Mouse (Mus musculus) hindbrain, embryonic 16.5 days (tissue): Measurements from ENCODE around the gene Pcnx2. TPM values are rescaled to one million over a fixed set of nuclear protein-coding genes. Genes with fewer than 3 reads are reported as not detected.

ENCODE experiments used
- ATAC-seq: fragments of 200-750 bp; cut with Nextera tagmentation; 2 replicates; pipeline ENCODE4 v1.8.0; 2017; ENCODE audit warnings: moderate TSS enrichment, moderate library complexity
- H3K27ac ChIP-seq: fragments of 300-500 bp; sonication (generic); 2 replicates; pipeline ENCODE4 v1.5.1; 2014; ENCODE audit warnings: low read depth, mild to moderate bottlenecking, control low read depth, low read length, moderate library complexity
- H3K27me3 ChIP-seq: fragments of 300-500 bp; sonication (generic); replicated peaks from 2 replicates; pipeline ENCODE4 v1.6.1; 2014; ENCODE audit warnings: low read length; ENCODE audit not compliant: control insufficient read depth, insufficient read depth
- H3K36me3 ChIP-seq: fragments of 300-500 bp; sonication (generic); 2 replicates; pipeline ENCODE4 v1.6.1; 2014; ENCODE audit warnings: mild to moderate bottlenecking, low read length, moderate library complexity, mixed read lengths; ENCODE audit not compliant: control insufficient read depth, insufficient read depth
- H3K4me1 ChIP-seq: fragments of 300-500 bp; sonication (generic); 2 replicates; pipeline ENCODE4 v1.6.1; 2014; ENCODE audit warnings: low read depth, low read length; ENCODE audit not compliant: control insufficient read depth, insufficient read depth
- H3K4me2 ChIP-seq: fragments of 300-500 bp; sonication (generic); 2 replicates; pipeline ENCODE4 v1.6.1; 2014; ENCODE audit warnings: mild to moderate bottlenecking, low read length, control low read depth, moderate library complexity
- H3K4me3 ChIP-seq: fragments of 300-500 bp; sonication (generic); 2 replicates; pipeline ENCODE4 v1.5.1; 2014; ENCODE audit warnings: mild to moderate bottlenecking, low read length, control low read depth, moderate library complexity
- H3K9ac ChIP-seq: fragments of 300-500 bp; sonication (generic); 2 replicates; pipeline ENCODE4 v1.6.1; 2014; ENCODE audit warnings: low read depth, mild to moderate bottlenecking, control low read depth, low read length, moderate library complexity
- H3K9me3 ChIP-seq: fragments of 300-500 bp; sonication (generic); 2 replicates; pipeline ENCODE4 v1.6.1; 2014; ENCODE audit warnings: mild to moderate bottlenecking, low read length, moderate library complexity; ENCODE audit not compliant: control insufficient read depth
- WGBS: fragments of 180-500 bp; shearing (Covaris S2); extraction: QIAGEN DNeasy Blood & Tissue Kit; methylation state at CpG from one replicate; pipeline ENCODE4 v1.1.7; 2014; 5-methylcytosine and 5-hydroxymethylcytosine counted together
- polyA plus RNA-seq: library from polyadenylated mRNA; unstranded; fragments of >200 nt; fragmentation: Nextera tagmentation; extraction: Ambion mirVana; gene quantifications from 2 replicates; pipeline ENCODE4 v1.2.1, GENCODE M21; 2015

Pcnx2 gene
- polyA plus RNA-seq, 1 experiment from 2014 or later = 4.1 TPM

GRCm38 (mm10) chr8:125744914-125745576 lies 153.1 kb downstream of the Pcnx2 start:
- WGBS = 88% methylated on average over 10 of the region's 10 CpGs
- Histone ChIP-seq H3K9me3 (no peaks in the 10 kb centered on the region), H3K27me3 (no peaks in the 10 kb centered on the region), H3K4me3 (no peak overlapping the region), H3K36me3 (no peaks in the 10 kb centered on the region), H3K4me1 (no peaks in the 10 kb centered on the region), H3K27ac (no peak overlapping the region), H3K4me2 (no peak overlapping the region), H3K9ac (no peak overlapping the region)
- no peak for ATAC-seq

DNA sequence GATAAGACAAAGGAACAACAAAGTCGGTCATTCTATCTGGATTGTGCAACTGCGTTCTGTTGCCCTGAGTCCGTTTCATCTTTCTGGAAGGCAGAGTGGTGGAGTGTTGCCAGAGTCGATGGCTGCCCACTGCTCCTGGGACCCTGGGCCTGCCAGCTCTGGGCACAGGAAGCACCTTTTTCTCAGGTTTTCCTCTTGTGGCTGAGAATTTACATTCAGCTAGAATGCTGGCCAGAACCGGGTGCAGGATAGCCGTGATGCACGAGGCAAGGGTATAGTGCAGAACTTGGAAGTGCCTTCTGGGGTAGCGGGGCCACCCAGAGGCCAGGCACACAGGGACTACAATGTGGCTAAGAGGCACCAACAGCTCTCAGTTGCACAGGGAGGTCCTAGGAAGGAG lies 155.7 kb downstream of the Pcnx2 start:
- Histone ChIP-seq H3K4me2 (no peak overlapping the region), H3K27me3 (no peaks in the 10 kb centered on the region), H3K4me3 (no peak overlapping the region), H3K27ac (no peak overlapping the region), H3K4me1 (no peaks in the 10 kb centered on the region), H3K9me3 (no peaks in the 10 kb centered on the region), H3K9ac (no peak overlapping the region), H3K36me3 (no peaks in the 10 kb centered on the region)
- 82% methylated on average over 8 of the region's 8 CpGs for WGBS
- ATAC-seq = no peak

DNA sequence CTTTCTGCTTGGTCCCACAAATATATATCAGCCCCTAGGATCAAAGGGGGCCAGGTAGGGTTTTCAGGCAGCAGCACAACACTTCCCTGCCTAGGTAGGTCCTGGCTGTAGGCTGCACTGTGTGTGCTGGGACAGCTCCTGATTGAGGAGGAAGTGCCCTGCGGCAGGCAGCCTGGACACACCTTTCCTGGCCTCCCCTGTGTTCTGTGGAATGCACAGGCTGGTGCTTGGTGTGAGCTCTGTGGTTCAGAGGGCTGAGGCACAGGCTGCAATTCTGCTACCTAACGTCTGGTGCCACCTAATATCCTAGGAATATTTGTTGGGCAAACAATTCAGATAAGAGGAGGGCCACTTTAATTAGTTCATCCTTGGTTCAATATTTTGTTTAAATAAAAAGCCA lies 156.3 kb downstream of the Pcnx2 start:
- H3K27me3 ChIP-seq = no peaks in the 10 kb centered on the region
- no peak overlapping the region for H3K4me3 ChIP-seq
- H3K9ac ChIP-seq = no peak overlapping the region
- ATAC-seq = no peak
- no peaks in the 10 kb centered on the region for H3K36me3 ChIP-seq
- no peak overlapping the region for H3K4me2 ChIP-seq
- no peaks in the 10 kb centered on the region for H3K4me1 ChIP-seq
- no peak overlapping the region for H3K27ac ChIP-seq
- 85% methylated on average over 2 of the region's 2 CpGs for WGBS
- H3K9me3 ChIP-seq = no peaks in the 10 kb centered on the region

- 71% methylated on average over 5 of the region's 5 CpGs for WGBS
- Histone ChIP-seq H3K4me2 (no peak overlapping the region), H3K9ac (no peak overlapping the region), H3K4me1 (no peaks in the 10 kb centered on the region), H3K36me3 (no peaks in the 10 kb centered on the region), H3K9me3 (no peaks in the 10 kb centered on the region), H3K4me3 (no peak overlapping the region), H3K27ac (no peak overlapping the region), H3K27me3 (no peaks in the 10 kb centered on the region)
- no peak for ATAC-seq
Observed at GRCm38 (mm10) chr8:125741377-125741776, 156.7 kb downstream of the Pcnx2 start.

DNA sequence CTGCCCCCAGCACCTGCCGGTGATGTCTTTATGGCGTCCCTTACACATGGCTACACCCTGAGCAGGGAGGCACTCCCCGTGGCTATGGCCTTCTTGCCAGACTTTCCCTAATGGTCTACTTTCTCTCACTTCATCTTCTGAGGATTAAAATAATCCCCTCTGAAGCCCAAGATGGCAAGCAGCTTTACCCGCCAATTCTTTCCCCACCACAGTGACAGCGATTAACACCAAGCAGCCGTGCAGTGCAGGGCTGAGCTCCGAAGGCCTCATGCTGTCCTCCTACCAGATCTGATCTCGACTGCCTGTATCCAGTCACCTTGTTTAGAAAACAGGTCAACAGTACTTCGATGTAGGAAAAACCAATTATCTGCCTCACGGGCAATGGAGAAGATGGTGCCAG lies 157.5 kb downstream of the Pcnx2 start:
- H3K36me3 ChIP-seq = no peaks in the 10 kb centered on the region
- H3K9me3 ChIP-seq = no peaks in the 10 kb centered on the region
- H3K4me1 ChIP-seq = no peaks in the 10 kb centered on the region
- whole genome bisulfite sequencing = 81% methylated on average over 10 of the region's 10 CpGs
- H3K27me3 ChIP-seq = no peaks in the 10 kb centered on the region
- no peak overlapping the region for H3K27ac ChIP-seq
- no peak overlapping the region for H3K9ac ChIP-seq
- ATAC-seq = peak; percentile 53; the same call in 1 of the 2 replicates
- H3K4me3 ChIP-seq = no peak overlapping the region
- no peak overlapping the region for H3K4me2 ChIP-seq

GRCm38 (mm10) chr8:125738956-125739355 lies 159.2 kb downstream of the Pcnx2 start:
- H3K4me1 ChIP-seq = peaks cover 5% of the 10 kb centered on the region
- H3K4me3 ChIP-seq = no peak overlapping the region
- H3K4me2 ChIP-seq = no peak overlapping the region
- no peak overlapping the region for H3K27ac ChIP-seq
- H3K27me3 ChIP-seq = no peaks in the 10 kb centered on the region
- 71% methylated on average over 4 of the region's 4 CpGs for WGBS
- no peaks in the 10 kb centered on the region for H3K9me3 ChIP-seq
- ATAC-seq = no peak
- no peak overlapping the region for H3K9ac ChIP-seq
- no peaks in the 10 kb centered on the region for H3K36me3 ChIP-seq

GRCm38 (mm10) chr8:125733964-125734956 lies 163.9 kb downstream of the Pcnx2 start:
- Histone ChIP-seq H3K27me3 (no peaks in the 10 kb centered on the region), H3K4me1 (peaks cover 7% of the 10 kb centered on the region), H3K9ac (peak overlapping the region; percentile 80), H3K4me2 (peak overlapping the region; percentile 88), H3K9me3 (no peaks in the 10 kb centered on the region), H3K36me3 (no peaks in the 10 kb centered on the region), H3K4me3 (peak overlapping the region; percentile 60), H3K27ac (peak overlapping the region; percentile 20; the same call in 1 of the 2 replicates)
- WGBS = 6% methylated on average over 50 of the region's 52 CpGs
- ATAC-seq = peak; percentile 95

- no peak within 1 kb of the TSS for H3K9ac ChIP-seq
- no peak for ATAC-seq
- no peaks in the 10 kb centered on the region for H3K9me3 ChIP-seq
- no peak within 1 kb of the TSS for H3K4me2 ChIP-seq
- WGBS = 83% methylated on average over 7 of the region's 7 CpGs
- no peaks in the 10 kb centered on the region for H3K27me3 ChIP-seq
- H3K4me1 ChIP-seq = peaks cover 7% of the 10 kb centered on the region
- no peaks in the 10 kb centered on the region for H3K36me3 ChIP-seq
- no peak within 1 kb of the TSS for H3K27ac ChIP-seq
- no peak within 1 kb of the TSS for H3K4me3 ChIP-seq
Observed at GRCm38 (mm10) chr8:125729746-125730145, 168.4 kb downstream of the Pcnx2 start, which contains the start of gene Ntpcr. Gene Ntpcr (plus strand): TSS chr8:125729963.

DNA sequence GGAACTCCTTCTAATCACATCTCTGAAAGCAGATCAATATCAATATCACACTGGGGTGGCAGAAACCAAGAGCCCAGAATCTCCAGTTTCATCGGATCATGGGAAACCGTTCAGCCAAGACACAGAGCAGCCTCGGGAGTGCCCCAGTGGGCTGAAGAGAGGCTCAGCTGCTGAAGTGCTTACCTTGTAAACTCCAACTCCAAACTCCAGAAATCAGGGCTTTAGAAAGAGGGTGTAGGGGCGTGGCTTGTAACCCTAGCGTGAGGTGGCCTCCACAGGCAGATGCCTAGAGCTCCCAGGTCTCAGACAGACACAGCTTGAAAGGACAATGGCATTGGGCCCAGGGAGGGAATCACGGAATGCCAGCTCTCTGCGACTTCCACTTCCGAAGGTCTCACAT lies 170.3 kb downstream of the Pcnx2 start:
- ATAC-seq = no peak
- Histone ChIP-seq H3K9ac (no peak overlapping the region), H3K36me3 (no peaks in the 10 kb centered on the region), H3K27ac (no peak overlapping the region), H3K4me2 (no peak overlapping the region), H3K9me3 (no peaks in the 10 kb centered on the region), H3K4me1 (no peaks in the 10 kb centered on the region), H3K4me3 (no peak overlapping the region), H3K27me3 (no peaks in the 10 kb centered on the region)
- 59% methylated on average over 8 of the region's 8 CpGs for WGBS
